Mouse (Mus musculus) C2C12 (cell line): ENCODE data around the gene Cenpi.

Source experiments
- CTCF ChIP-seq: IDR thresholded peaks from one replicate; pipeline ENCODE4 v1.5.1; 2011; ENCODE audit not compliant: control insufficient read depth, insufficient read depth, insufficient read length
- MYOD1 ChIP-seq: IDR thresholded peaks from one replicate; pipeline ENCODE4 v1.6.1; 2011; ENCODE audit warnings: low read depth; ENCODE audit not compliant: control insufficient read depth, insufficient read length

- TF ChIP-seq CTCF (no peak), MYOD1 (no peak)
These were observed 96.7 kb downstream of the Cenpi start for GRCm38 (mm10) chrX:134404584-134404955.
